Mouse (Mus musculus) effector memory CD4-positive, alpha-beta T cell, adult 5 months (primary cell): Measurements from ENCODE around the gene Gtsf1l. TPM values are rescaled to one million over a fixed set of nuclear protein-coding genes. Genes with fewer than 3 reads are reported as not detected.

Experiments used
- polyA plus RNA-seq: library from polyadenylated mRNA; unstranded; fragments of 100-300 nt; shearing (Covaris generic); gene quantifications from one replicate; pipeline ENCODE4 v1.2.1, GENCODE M21; 2017

The Gtsf1l gene
- polyA plus RNA-seq: not detected

DNA sequence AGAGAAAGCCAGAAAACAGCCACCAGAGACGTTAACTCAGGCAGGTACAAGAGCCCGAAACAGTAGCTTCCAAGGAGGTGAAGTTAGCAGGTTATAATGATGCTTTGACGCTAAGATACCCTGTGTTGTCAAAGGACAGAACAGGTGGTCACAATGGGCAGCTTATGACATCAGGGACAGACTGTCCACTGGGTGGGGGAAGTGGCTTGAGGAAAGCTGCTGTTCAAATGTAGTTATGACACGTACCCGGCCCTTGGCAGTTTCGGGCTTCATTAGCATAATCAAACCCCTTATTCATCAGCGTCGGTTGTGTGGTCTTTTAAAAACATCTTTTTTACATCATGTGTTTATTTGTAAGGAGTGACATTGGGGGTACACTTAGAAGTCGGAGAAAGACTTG is at the start of gene Gtsf1l:
Gtsf1l (minus strand) TSS at position 128 of the 400 bp plus-strand sequence.

DNA sequence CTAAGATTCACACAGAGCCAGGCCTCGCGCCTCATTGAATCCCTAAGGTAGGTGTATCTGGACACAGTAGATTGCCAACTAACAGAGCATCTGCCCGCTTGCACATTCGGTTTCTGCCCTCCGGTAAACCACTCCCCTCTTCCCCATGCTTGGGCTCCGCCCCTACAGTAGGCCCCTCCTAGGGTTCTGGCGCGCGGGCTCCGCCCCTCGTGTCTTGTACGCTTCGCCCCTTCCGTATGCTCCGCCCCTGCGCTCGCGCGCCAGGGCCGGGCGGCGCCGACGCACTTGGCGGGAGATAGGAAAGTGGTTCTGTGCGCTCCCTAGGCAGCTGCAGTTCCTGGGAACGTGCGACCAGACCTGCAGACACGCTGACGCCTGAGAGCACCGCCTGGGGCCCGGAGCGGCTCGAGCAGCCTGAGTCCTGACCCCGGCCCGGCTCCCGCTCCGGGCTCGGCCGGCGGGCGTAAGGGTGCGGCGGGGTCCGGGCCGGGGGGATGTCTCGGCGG is 33.3 kb downstream of the Gtsf1l start, which contains the start of gene Mybl2:
Mybl2 (plus strand) TSS at position 353 of the 506 bp plus-strand sequence.

Other genes starting within 250 kb of the Gtsf1l start
- gene Srsf6, start 156.3 kb downstream of the Gtsf1l start, polyA plus RNA-seq: 86.2 TPM
- gene L3mbtl1, start 144.4 kb downstream of the Gtsf1l start, polyA plus RNA-seq: not detected
- not detected for gene Sgk2, start 100.5 kb downstream of the Gtsf1l start, polyA plus RNA-seq
- 31.0 TPM for gene Ift52, start 70.5 kb downstream of the Gtsf1l start, polyA plus RNA-seq
- 2.5 TPM for gene Mybl2, start 33.2 kb downstream of the Gtsf1l start, polyA plus RNA-seq
- 57.9 TPM for gene Tox2, start 115.3 kb upstream of the Gtsf1l start, polyA plus RNA-seq